Mouse (Mus musculus): ENCODE data around the gene Tmem50b. TPM values are rescaled to one million over a fixed set of nuclear protein-coding genes. Genes with fewer than 3 reads are reported as not detected.
"Not testable (repeated sequence)": the region's sequence is repeated elsewhere in the genome, so short reads cannot be mapped to it uniquely, and the experiment has no call there.

Tmem50b gene
- 59.8 TPM for polyA plus RNA-seq (2021)

- DNase-seq (ENCODE audit: low read depth, low spot score) (peak; percentile 71), ATAC-seq (peak; percentile 97)
- H3K27me3 ChIP-seq, result no peaks in the 10 kb centered on the region
- in situ Hi-C loops (cut with MboI; ENCODE audit: low pct_unique_long_range_greater_than_20kb), result no loop called here
- no peak for TF ChIP-seq CTCF (IDR thresholded peaks at IDR 0.05)
- ChIA-PET POLR2A (interaction anchor here (0.6 kb wide), 1 partner anchor 51 kb away, joined by 12 read pairs; no protein-coding TSS in a partner anchor), CTCF (interaction anchor here (1.1 kb wide), 1 partner anchor 16 kb away, joined by 4 read pairs; no protein-coding TSS in a partner anchor)
These were observed at the start of gene Tmem50b for GRCm38 (mm10) chr16:91597672-91598010. TSS of gene Tmem50b (minus strand) at chr16:91597800.

- DNase-seq (ENCODE audit: low read depth, low spot score) (peak; percentile 43), ATAC-seq (peak; percentile 92)
- CTCF ChIA-PET, result interaction anchor here (1.6 kb wide), 1 partner anchor 8 kb away, joined by 5 read pairs; no protein-coding TSS in a partner anchor
- POLR2A ChIA-PET, result interaction anchor here (0.6 to 1.5 kb wide), 6 partner anchors 10 to 151 kb away, joined by 3 to 7 read pairs (median 3); partner anchors contain the start of gene Dnajc28
- in situ Hi-C loops (cut with MboI; ENCODE audit: low pct_unique_long_range_greater_than_20kb), result no loop called here
- H3K27me3 ChIP-seq, result no peaks in the 10 kb centered on the region
- TF ChIP-seq CTCF (IDR thresholded peaks at IDR 0.05), result no peak
These were observed 49.2 kb upstream of the Tmem50b start, which contains the start of gene Gart for GRCm38 (mm10) chr16:91646681-91647419. TSS of gene Gart (minus strand) at chr16:91646952.

- TF ChIP-seq CTCF (IDR thresholded peaks at IDR 0.05), result no peak
- in situ Hi-C loops (cut with MboI; ENCODE audit: low pct_unique_long_range_greater_than_20kb), result no loop called here
- ChIA-PET POLR2A (no interaction called here), CTCF (no interaction called here)
- DNase-seq (ENCODE audit: low read depth, low spot score) (no peak), ATAC-seq (no peak)
- no peaks in the 10 kb centered on the region for H3K27me3 ChIP-seq
These were observed 48.5 kb upstream of the Tmem50b start for GRCm38 (mm10) chr16:91645995-91646602.

- POLR2A ChIA-PET; DNase-seq (ENCODE audit: low read depth, low spot score); H3K27me3 ChIP-seq; ATAC-seq; CTCF ChIA-PET; in situ Hi-C loops (cut with MboI; ENCODE audit: low pct_unique_long_range_greater_than_20kb): not testable (repeated sequence)
These were observed 47.8 kb upstream of the Tmem50b start for GRCm38 (mm10) chr16:91645420-91645819.

GRCm38 (mm10) chr16:91644901-91645300 lies 47.3 kb upstream of the Tmem50b start:
- DNase-seq (ENCODE audit: low read depth, low spot score), result no peak
- POLR2A ChIA-PET, result no interaction called here
- in situ Hi-C loops (cut with MboI; ENCODE audit: low pct_unique_long_range_greater_than_20kb), result no loop called here
- CTCF ChIA-PET, result no interaction called here
- no peak for TF ChIP-seq CTCF (IDR thresholded peaks at IDR 0.05)
- no peaks in the 10 kb centered on the region for H3K27me3 ChIP-seq
- ATAC-seq, result no peak

GRCm38 (mm10) chr16:91640171-91640570 lies 42.6 kb upstream of the Tmem50b start:
- ChIA-PET POLR2A (no interaction called here), CTCF (no interaction called here)
- DNase-seq (ENCODE audit: low read depth, low spot score) (no peak), ATAC-seq (no peak)
- H3K27me3 ChIP-seq, result no peaks in the 10 kb centered on the region
- in situ Hi-C loops (cut with MboI; ENCODE audit: low pct_unique_long_range_greater_than_20kb), result no loop called here
- TF ChIP-seq CTCF (IDR thresholded peaks at IDR 0.05), result no peak

GRCm38 (mm10) chr16:91639636-91640035 lies 42.0 kb upstream of the Tmem50b start:
- DNase-seq (ENCODE audit: low read depth, low spot score) (no peak), ATAC-seq (no peak)
- ChIA-PET POLR2A (no interaction called here), CTCF (interaction anchor here (1.3 to 1.6 kb wide), 2 partner anchors 8 to 19 kb away, joined by 4 to 5 read pairs; partner anchors contain the start of genes Gart and Son)
- H3K27me3 ChIP-seq, result no peaks in the 10 kb centered on the region
- no peak for TF ChIP-seq CTCF (IDR thresholded peaks at IDR 0.05)
- in situ Hi-C loops (cut with MboI; ENCODE audit: low pct_unique_long_range_greater_than_20kb), result no loop called here

- in situ Hi-C loops (cut with MboI; ENCODE audit: low pct_unique_long_range_greater_than_20kb), result no loop called here
- ChIA-PET CTCF (interaction anchor here (1.3 to 1.6 kb wide), 2 partner anchors 8 to 18 kb away, joined by 4 to 5 read pairs; partner anchors contain the start of genes Gart and Son), POLR2A (no interaction called here)
- TF ChIP-seq CTCF (IDR thresholded peaks at IDR 0.05), result no peak
- ATAC-seq (no peak), DNase-seq (ENCODE audit: low read depth, low spot score) (no peak)
- no peaks in the 10 kb centered on the region for H3K27me3 ChIP-seq
These were observed 41.6 kb upstream of the Tmem50b start for GRCm38 (mm10) chr16:91639161-91639560.

GRCm38 (mm10) chr16:91633641-91634040 lies 36.0 kb upstream of the Tmem50b start:
- in situ Hi-C loops (cut with MboI; ENCODE audit: low pct_unique_long_range_greater_than_20kb), result no loop called here
- DNase-seq (ENCODE audit: low read depth, low spot score) (no peak), ATAC-seq (no peak)
- CTCF ChIA-PET, result interaction anchor here (0.7 kb wide), 1 partner anchor 41 kb away, joined by 3 read pairs; no protein-coding TSS in a partner anchor
- POLR2A ChIA-PET, result no interaction called here
- TF ChIP-seq CTCF (IDR thresholded peaks at IDR 0.05), result no peak
- no peaks in the 10 kb centered on the region for H3K27me3 ChIP-seq

GRCm38 (mm10) chr16:91632940-91633339 lies 35.3 kb upstream of the Tmem50b start:
- no peak for DNase-seq (ENCODE audit: low read depth, low spot score)
- ChIA-PET POLR2A (no interaction called here), CTCF (no interaction called here)
- ATAC-seq, result no peak
- in situ Hi-C loops (cut with MboI; ENCODE audit: low pct_unique_long_range_greater_than_20kb), result no loop called here
- TF ChIP-seq CTCF (IDR thresholded peaks at IDR 0.05), result no peak
- no peaks in the 10 kb centered on the region for H3K27me3 ChIP-seq

- ChIA-PET POLR2A (no interaction called here), CTCF (no interaction called here)
- in situ Hi-C loops (cut with MboI; ENCODE audit: low pct_unique_long_range_greater_than_20kb), result no loop called here
- ATAC-seq (no peak), DNase-seq (ENCODE audit: low read depth, low spot score) (no peak)
- no peaks in the 10 kb centered on the region for H3K27me3 ChIP-seq
- TF ChIP-seq CTCF (IDR thresholded peaks at IDR 0.05), result no peak
These were observed 34.8 kb upstream of the Tmem50b start for GRCm38 (mm10) chr16:91632439-91632838.

All from Patski (cell line).